Mouse (Mus musculus): Measurements from ENCODE around the gene AK157302. TPM values are rescaled to one million over a fixed set of nuclear protein-coding genes. Genes with fewer than 3 reads are reported as not detected.
"Not testable (repeated sequence)": the region's sequence is repeated elsewhere in the genome, so short reads cannot be mapped to it uniquely, and the experiment has no call there.

The AK157302 gene
- polyA plus RNA-seq, 1 experiment: not detected

- Histone ChIP-seq H3K4me1 (ENCODE audit: control insufficient read depth, insufficient read depth, insufficient read length, low read length) (peaks cover 6% of the 10 kb centered on the region), H3K27me3 (ENCODE audit: control insufficient read depth, insufficient read depth, low read length) (peaks cover 11% of the 10 kb centered on the region; the same call in 1 of the 2 replicates), H3K4me3 (ENCODE audit: low read depth, low read length) (no peak overlapping the region), H3K27ac (ENCODE audit: insufficient read depth, low read depth, low read length) (no peak overlapping the region), H3K36me3 (ENCODE audit: control insufficient read depth, insufficient read depth, low read length) (no peaks in the 10 kb centered on the region)
- TF ChIP-seq CTCF (IDR thresholded peaks at IDR 0.05; ENCODE audit: extremely low read depth, insufficient read length, insufficient replicate concordance, low read depth, low read length) (no peak), POLR2A (IDR thresholded peaks at IDR 0.05; ENCODE audit: low read depth, low read length) (no peak)
- 91% methylated on average over 10 of the region's 10 CpGs for WGBS
Measured at GRCm38 (mm10) chr13:21467336-21467735, 27.7 kb upstream of the AK157302 start.

- H3K27me3 ChIP-seq (ENCODE audit: control insufficient read depth, insufficient read depth, low read length): peaks cover 11% of the 10 kb centered on the region; the same call in 1 of the 2 replicates
- H3K4me3 ChIP-seq (ENCODE audit: low read depth, low read length): peak within 1 kb of the TSS; percentile 75
- H3K27ac ChIP-seq (ENCODE audit: insufficient read depth, low read depth, low read length): no peak within 1 kb of the TSS
- H3K4me1 ChIP-seq (ENCODE audit: control insufficient read depth, insufficient read depth, insufficient read length, low read length): peaks cover 6% of the 10 kb centered on the region
- WGBS: under 1% methylated on average over 54 of the region's 54 CpGs
- no peaks in the 10 kb centered on the region for H3K36me3 ChIP-seq (ENCODE audit: control insufficient read depth, insufficient read depth, low read length)
- TF ChIP-seq CTCF (IDR thresholded peaks at IDR 0.05; ENCODE audit: extremely low read depth, insufficient read length, insufficient replicate concordance, low read depth, low read length) (no peak), POLR2A (IDR thresholded peaks at IDR 0.05; ENCODE audit: low read depth, low read length) (peak; percentile 41; the same call in 1 of the 2 replicates)
Measured at GRCm38 (mm10) chr13:21468061-21469019, 26.7 kb upstream of the AK157302 start, which contains the start of gene Nkapl. TSS of gene Nkapl (minus strand) at chr13:21468509.

- Histone ChIP-seq H3K4me3 (ENCODE audit: low read depth, low read length) (no peak overlapping the region), H3K36me3 (ENCODE audit: control insufficient read depth, insufficient read depth, low read length) (no peaks in the 10 kb centered on the region), H3K27ac (ENCODE audit: insufficient read depth, low read depth, low read length) (no peak overlapping the region), H3K4me1 (ENCODE audit: control insufficient read depth, insufficient read depth, insufficient read length, low read length) (peaks cover 6% of the 10 kb centered on the region), H3K27me3 (ENCODE audit: control insufficient read depth, insufficient read depth, low read length) (peaks cover 11% of the 10 kb centered on the region; the same call in 1 of the 2 replicates)
- 36% methylated on average over 9 of the region's 9 CpGs for WGBS
- TF ChIP-seq POLR2A (IDR thresholded peaks at IDR 0.05; ENCODE audit: low read depth, low read length): no peak
- no peak for TF ChIP-seq CTCF (IDR thresholded peaks at IDR 0.05; ENCODE audit: extremely low read depth, insufficient read length, insufficient replicate concordance, low read depth, low read length)
Measured at GRCm38 (mm10) chr13:21469097-21469496, 25.9 kb upstream of the AK157302 start.

GRCm38 (mm10) chr13:21472427-21472826 is 22.6 kb upstream of the AK157302 start:
- TF ChIP-seq CTCF (IDR thresholded peaks at IDR 0.05; ENCODE audit: extremely low read depth, insufficient read length, insufficient replicate concordance, low read depth, low read length) (no peak), POLR2A (IDR thresholded peaks at IDR 0.05; ENCODE audit: low read depth, low read length) (no peak)
- 47% methylated on average over 4 of the region's 4 CpGs for WGBS
- peaks cover 11% of the 10 kb centered on the region; the same call in 1 of the 2 replicates for H3K27me3 ChIP-seq (ENCODE audit: control insufficient read depth, insufficient read depth, low read length)
- H3K36me3 ChIP-seq (ENCODE audit: control insufficient read depth, insufficient read depth, low read length): no peaks in the 10 kb centered on the region
- no peak overlapping the region for H3K4me3 ChIP-seq (ENCODE audit: low read depth, low read length)
- H3K4me1 ChIP-seq (ENCODE audit: control insufficient read depth, insufficient read depth, insufficient read length, low read length): peaks cover 6% of the 10 kb centered on the region
- no peak overlapping the region for H3K27ac ChIP-seq (ENCODE audit: insufficient read depth, low read depth, low read length)

- H3K27ac ChIP-seq (ENCODE audit: insufficient read depth, low read depth, low read length): peak within 1 kb of the TSS; percentile 55
- H3K36me3 ChIP-seq (ENCODE audit: control insufficient read depth, insufficient read depth, low read length); H3K4me1 ChIP-seq (ENCODE audit: control insufficient read depth, insufficient read depth, insufficient read length, low read length); H3K27me3 ChIP-seq (ENCODE audit: control insufficient read depth, insufficient read depth, low read length): not testable (repeated sequence)
- whole genome bisulfite sequencing: 2% methylated on average over 31 of the region's 31 CpGs
- H3K4me3 ChIP-seq (ENCODE audit: low read depth, low read length): peak within 1 kb of the TSS; percentile 77
Measured at GRCm38 (mm10) chr13:21478759-21479670, 16.0 kb upstream of the AK157302 start, which contains the start of the genes Zkscan4 and Gm10065. TSS of gene Zkscan4 (plus strand) at chr13:21478907. TSS of gene Gm10065 (minus strand) at chr13:21479441.

- no peak for TF ChIP-seq CTCF (IDR thresholded peaks at IDR 0.05; ENCODE audit: extremely low read depth, insufficient read length, insufficient replicate concordance, low read depth, low read length)
- no peak for TF ChIP-seq POLR2A (IDR thresholded peaks at IDR 0.05; ENCODE audit: low read depth, low read length)
- no peaks in the 10 kb centered on the region for H3K4me1 ChIP-seq (ENCODE audit: control insufficient read depth, insufficient read depth, insufficient read length, low read length)
- no peak overlapping the region for H3K4me3 ChIP-seq (ENCODE audit: low read depth, low read length)
- H3K27me3 ChIP-seq (ENCODE audit: control insufficient read depth, insufficient read depth, low read length): no peaks in the 10 kb centered on the region
- H3K36me3 ChIP-seq (ENCODE audit: control insufficient read depth, insufficient read depth, low read length): no peaks in the 10 kb centered on the region
- 90% methylated on average over 1 of the region's 1 CpGs for WGBS
- no peak overlapping the region for H3K27ac ChIP-seq (ENCODE audit: insufficient read depth, low read depth, low read length)
Measured at GRCm38 (mm10) chr13:21486881-21487280, 8.1 kb upstream of the AK157302 start.
